Mouse (Mus musculus) MEL (cell line): ENCODE results near the gene Fxyd7.

Experiments
- CHD1 ChIP-seq: IDR thresholded peaks from 2 replicates; pipeline ENCODE4 v1.6.1; 2012; ENCODE audit warnings: low read depth, mild to moderate bottlenecking, inconsistent platforms, low read length, improper control_type of control experiment
- CTCF ChIP-seq, 3 experiments: IDR thresholded peaks in 2 of 3; conservative IDR thresholded peaks in 1 of 3; 2 replicates each; pipeline ENCODE4 v1.5.1; 2011 to 2012; ENCODE audit warnings: low read length in 3 of 3, low read depth in 2 of 3, mild to moderate bottlenecking in 2 of 3, improper control_type of control experiment in 1 of 3, inconsistent platforms in 1 of 3, mixed read lengths in 1 of 3, moderate library complexity in 1 of 3; ENCODE audit not compliant: control insufficient read depth in 1 of 3, insufficient read depth in 1 of 3, poor library complexity in 1 of 3, severe bottlenecking in 1 of 3
- E2F4 ChIP-seq: IDR thresholded peaks from 2 replicates; pipeline ENCODE4 v1.6.1; 2011; ENCODE audit warnings: low read depth, low read length, improper control_type of control experiment, borderline replicate concordance
- EP300 ChIP-seq, 2 experiments: IDR thresholded peaks; 2 replicates each; pipeline ENCODE4 v1.6.1; 2011; ENCODE audit warnings: improper control_type of control experiment in 2 of 2, low read length in 2 of 2, low read depth in 1 of 2, mild to moderate bottlenecking in 1 of 2
- GATA1 ChIP-seq: IDR thresholded peaks from 2 replicates; pipeline ENCODE4 v1.6.1; 2011; ENCODE audit warnings: low read depth, low read length, improper control_type of control experiment
- JUND ChIP-seq: IDR thresholded peaks from 2 replicates; pipeline ENCODE4 v1.6.1; 2011; ENCODE audit warnings: low read depth, mild to moderate bottlenecking, improper control_type of control experiment, low read length
- MAX ChIP-seq: IDR thresholded peaks from 2 replicates; pipeline ENCODE4 v1.6.1; 2011; ENCODE audit warnings: low read length, improper control_type of control experiment
- MEF2A ChIP-seq: IDR thresholded peaks from 2 replicates; pipeline ENCODE4 v1.6.1; 2014; ENCODE audit warnings: low read depth, mild to moderate bottlenecking, inconsistent platforms, low read length, improper control_type of control experiment; ENCODE audit not compliant: poor library complexity, insufficient replicate concordance, severe bottlenecking; ENCODE audit errors: extremely low read depth
- POLR2A ChIP-seq, 2 experiments: IDR thresholded peaks; 2 replicates each; pipeline ENCODE4 v1.6.1; 2011 to 2012; ENCODE audit warnings: low read length in 2 of 2, mild to moderate bottlenecking in 2 of 2, control low read depth in 1 of 2, improper control_type of control experiment in 1 of 2, low read depth in 1 of 2, moderate library complexity in 1 of 2; ENCODE audit not compliant: control insufficient read depth in 1 of 2, insufficient read depth in 1 of 2, poor library complexity in 1 of 2
- RAD21 ChIP-seq: IDR thresholded peaks from 2 replicates; pipeline ENCODE4 v1.6.1; 2011; ENCODE audit warnings: mild to moderate bottlenecking, low read depth, low read length, improper control_type of control experiment
- SIN3A ChIP-seq: IDR thresholded peaks from 2 replicates; pipeline ENCODE4 v1.6.1; 2012; ENCODE audit warnings: low read length, improper control_type of control experiment, inconsistent platforms

GRCm38 (mm10) chr7:31077470-31077869 is 26.2 kb upstream of the Fxyd7 start:
- TF ChIP-seq MAX (no peak), CTCF (IDR thresholded peaks at IDR 0.05 in 2 of 3, conservative IDR thresholded peaks at IDR 0.05 in 1 of 3; ENCODE audit: control insufficient read depth in 1 of 3, insufficient read depth in 1 of 3, low read depth in 2 of 3, low read length in 3 of 3, poor library complexity in 1 of 3, severe bottlenecking in 1 of 3) (no peak), EP300 (IDR thresholded peaks at IDR 0.05; ENCODE audit: low read depth in 1 of 2, low read length in 2 of 2) (no peak), POLR2A (IDR thresholded peaks at IDR 0.05; ENCODE audit: control insufficient read depth in 1 of 2, insufficient read depth in 1 of 2, low read depth in 1 of 2, low read length in 2 of 2, poor library complexity in 1 of 2) (no peak), JUND (no peak), RAD21 (no peak), MEF2A (no peak), SIN3A (no peak), GATA1 (no peak), E2F4 (no peak), CHD1 (no peak)
